Mouse (Mus musculus): ENCODE results near the gene Ctsj.

DNA sequence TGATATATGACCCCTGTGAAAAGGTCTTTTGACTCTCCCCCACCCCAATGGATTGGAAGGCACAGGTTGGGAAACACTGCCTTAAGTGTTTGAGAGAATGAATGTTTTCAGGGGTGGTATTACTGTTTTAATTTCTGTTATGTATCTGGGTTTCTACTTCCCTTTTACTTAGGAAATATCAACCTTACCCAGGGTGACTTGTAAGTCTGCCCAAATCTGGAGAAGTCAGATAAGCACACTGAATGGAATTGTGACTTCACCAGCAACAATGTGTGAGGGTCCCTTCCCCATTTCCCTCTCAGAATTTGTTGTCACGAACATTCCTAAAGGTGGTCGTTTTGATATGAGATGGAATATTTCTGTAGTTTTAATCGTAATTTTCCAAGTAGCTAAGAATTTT, 17.0 kb upstream of the Ctsj start:
- TF ChIP-seq CTCF (IDR thresholded peaks at IDR 0.05; ENCODE audit: control insufficient read depth, insufficient read depth, low read length) = no peak
- TF ChIP-seq POLR2A (IDR thresholded peaks at IDR 0.05; ENCODE audit: borderline replicate concordance, control insufficient read depth, low read depth, low read length) = no peak
